Mouse (Mus musculus) embryo, embryonic 9.5 days (tissue): Measurements from ENCODE around the gene Dppa5a.
A peak's percentile ranks its signal among the peaks of the same experiment; 100 is the strongest.
"Not testable (repeated sequence)": the region's sequence is repeated elsewhere in the genome, so short reads cannot be mapped to it uniquely, and the experiment has no call there.

ENCODE experiments used
- DNase-seq: peaks from one replicate; pipeline ENCODE4 v3.0.0-alpha.2; 2017; ENCODE audit errors: extremely low spot score

Dppa5a gene

GRCm38 (mm10) chr9:78365850-78366544, 2.0 kb downstream of the Dppa5a start:
- DNase-seq, result no peak

- no peak for DNase-seq
Observed at GRCm38 (mm10) chr9:78364701-78365100, 3.3 kb downstream of the Dppa5a start.

- no peak for DNase-seq
Observed at GRCm38 (mm10) chr9:78363374-78363773, 4.6 kb downstream of the Dppa5a start.

- DNase-seq, result no peak
Observed at GRCm38 (mm10) chr9:78360484-78360872, 7.5 kb downstream of the Dppa5a start.

- DNase-seq, result no peak
Observed at GRCm38 (mm10) chr9:78359750-78360483, 8.1 kb downstream of the Dppa5a start.

- peak; percentile 70 for DNase-seq
Observed at GRCm38 (mm10) chr9:78358053-78358452, 9.9 kb downstream of the Dppa5a start.

- DNase-seq, result no peak
Observed at GRCm38 (mm10) chr9:78355611-78356010, 12.4 kb downstream of the Dppa5a start, which contains the start of gene Gsta2. Gene Gsta2 (minus strand): TSS chr9:78355788.

- DNase-seq, result no peak
Observed at GRCm38 (mm10) chr9:78354665-78355578, 13.1 kb downstream of the Dppa5a start.

- no peak for DNase-seq
Observed at GRCm38 (mm10) chr9:78351504-78352220, 16.3 kb downstream of the Dppa5a start.

GRCm38 (mm10) chr9:78350007-78350406, 18.0 kb downstream of the Dppa5a start:
- DNase-seq, result not testable (repeated sequence)

GRCm38 (mm10) chr9:78349141-78349540, 18.8 kb downstream of the Dppa5a start:
- DNase-seq, result not testable (repeated sequence)

GRCm38 (mm10) chr9:78348206-78349004, 19.6 kb downstream of the Dppa5a start:
- DNase-seq, result not testable (repeated sequence)

GRCm38 (mm10) chr9:78347004-78347403, 21.0 kb downstream of the Dppa5a start:
- no peak for DNase-seq

- not testable (repeated sequence) for DNase-seq
Observed at GRCm38 (mm10) chr9:78345235-78345634, 22.7 kb downstream of the Dppa5a start.

GRCm38 (mm10) chr9:78343055-78343454, 24.9 kb downstream of the Dppa5a start:
- not testable (repeated sequence) for DNase-seq

- DNase-seq, result not testable (repeated sequence)
Observed at GRCm38 (mm10) chr9:78342494-78342893, 25.5 kb downstream of the Dppa5a start.

- DNase-seq, result peak; percentile 51
Observed at GRCm38 (mm10) chr9:78340324-78340723, 27.7 kb downstream of the Dppa5a start.

- DNase-seq, result not testable (repeated sequence)
Observed at GRCm38 (mm10) chr9:78337050-78337449, 30.9 kb downstream of the Dppa5a start.

GRCm38 (mm10) chr9:78327289-78327688, 40.7 kb downstream of the Dppa5a start, which contains the start of gene Omt2b:
Gene Omt2b (plus strand): TSS chr9:78327589.
- not testable (repeated sequence) for DNase-seq

- peak; percentile 13 for DNase-seq
Observed at GRCm38 (mm10) chr9:78319499-78319898, 48.5 kb downstream of the Dppa5a start.
